Mouse (Mus musculus) subcutaneous adipose tissue, adult 2 months (tissue): Measurements from ENCODE around the gene Zpr1. TPM values are rescaled to one million over a fixed set of nuclear protein-coding genes. Genes with fewer than 3 reads are reported as not detected.

Experiments
- polyA plus RNA-seq: library from polyadenylated mRNA; depleted of rRNA; stranded (reverse); fragments of >200 nt; gene quantifications from 2 replicates; pipeline ENCODE4 v1.2.3, GENCODE M21; 2012; ENCODE audit warnings: low replicate concordance; rRNA removed

Gene Zpr1
- 16.2 and 34.2 TPM in 2 replicates for polyA plus RNA-seq

GRCm38 (mm10) chr9:46272677-46273454 is at the start of gene Zpr1:
Gene Zpr1, plus strand, starts transcription at chr9:46273064.

GRCm38 (mm10) chr9:46228491-46228890 is 44.4 kb upstream of the Zpr1 start, which contains the start of gene Apoa1:
Gene Apoa1, plus strand, starts transcription at chr9:46228580.

GRCm38 (mm10) chr9:46235596-46235648 is 37.4 kb upstream of the Zpr1 start, which contains the start of gene Apoc3:
Gene Apoc3, minus strand, starts transcription at chr9:46235636.

GRCm38 (mm10) chr9:46240526-46241153 is 32.2 kb upstream of the Zpr1 start, which contains the start of gene Apoa4:
Gene Apoa4, plus strand, starts transcription at chr9:46240696.

GRCm38 (mm10) chr9:46268343-46268873 is 4.5 kb upstream of the Zpr1 start, which contains the start of gene Apoa5:
Gene Apoa5, plus strand, starts transcription at chr9:46268633.

GRCm38 (mm10) chr9:46282631-46283436 is 10.0 kb downstream of the Zpr1 start, which contains the start of gene Bud13:
Gene Bud13, plus strand, starts transcription at chr9:46283008.

GRCm38 (mm10) chr9:46319886-46320285 is 47.0 kb downstream of the Zpr1 start, which contains the start of gene 4931429L15Rik:
Gene 4931429L15Rik, minus strand, starts transcription at chr9:46319986.

Other genes starting within 250 kb of the Zpr1 start
- 0.42 and 2.2 TPM in 2 replicates for gene Apoa1, start 44.5 kb upstream of the Zpr1 start, polyA plus RNA-seq
- gene Apoc3, start 37.4 kb upstream of the Zpr1 start, polyA plus RNA-seq = 3.4 and 11.2 TPM in 2 replicates
- 0.06 TPM in 1 of 2 replicates, not detected in the other for gene Apoa4, start 32.4 kb upstream of the Zpr1 start, polyA plus RNA-seq
- 0.17 and 0.53 TPM in 2 replicates for gene Apoa5, start 4.4 kb upstream of the Zpr1 start, polyA plus RNA-seq
- 6.8 and 11.8 TPM in 2 replicates for gene Bud13, start 9.9 kb downstream of the Zpr1 start, polyA plus RNA-seq
- not detected in 2 replicates for gene 4931429L15Rik, start 46.9 kb downstream of the Zpr1 start, polyA plus RNA-seq